Mouse (Mus musculus): ENCODE data around the gene Prg4.
A peak's percentile ranks its signal among the peaks of the same experiment; 100 is the strongest.

Prg4 gene

GRCm38 (mm10) chr1:150466132-150466531 is at the start of gene Prg4:
Gene Prg4, minus strand, starts transcription at chr1:150466165.
- no peak for DNase-seq (ENCODE audit: extremely low spot score)

DNA sequence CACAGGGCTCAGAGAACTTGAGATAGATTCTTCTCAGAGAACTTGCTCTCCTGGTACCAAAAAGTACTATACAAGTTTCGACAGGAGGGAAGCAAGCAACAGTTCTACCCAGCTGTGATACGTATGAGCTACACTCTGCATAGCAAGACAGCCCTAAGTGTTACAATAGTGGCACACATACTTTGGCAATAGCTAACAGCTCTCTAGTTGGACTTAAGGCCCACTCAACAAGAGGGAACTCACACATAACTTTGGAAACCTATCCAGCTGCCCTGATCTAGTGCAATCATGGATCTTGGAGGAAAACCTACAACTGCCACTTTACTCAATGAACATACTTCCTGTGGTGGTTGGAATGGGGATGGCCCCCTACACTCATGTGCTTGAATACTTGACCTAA is 47.1 kb upstream of the Prg4 start:
- no peak for DNase-seq (ENCODE audit: extremely low spot score)

GRCm38 (mm10) chr1:150505794-150506193 is 39.8 kb upstream of the Prg4 start:
- DNase-seq (ENCODE audit: extremely low spot score) = no peak

DNA sequence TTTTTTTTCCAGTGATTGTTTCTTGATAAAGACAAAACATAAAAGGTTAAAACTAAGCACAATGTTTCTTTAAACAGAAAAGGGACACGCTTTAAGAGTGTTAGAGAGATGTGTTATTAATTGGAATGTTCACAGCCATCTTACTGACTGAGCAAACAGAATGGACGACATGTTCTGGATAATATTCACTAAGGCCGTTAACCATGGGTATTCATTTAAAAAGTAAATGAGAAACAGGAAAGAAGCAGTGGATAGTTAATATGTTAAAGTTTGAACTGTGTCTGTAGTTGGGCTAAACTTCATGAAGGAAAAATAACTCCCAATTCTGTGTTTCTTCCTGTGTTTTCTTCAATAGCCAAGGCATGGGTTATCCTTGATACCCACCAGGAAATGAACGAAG is 37.4 kb upstream of the Prg4 start:
- DNase-seq (ENCODE audit: extremely low spot score) = no peak

GRCm38 (mm10) chr1:150498177-150498576 is 32.2 kb upstream of the Prg4 start:
- no peak for DNase-seq (ENCODE audit: extremely low spot score)

DNA sequence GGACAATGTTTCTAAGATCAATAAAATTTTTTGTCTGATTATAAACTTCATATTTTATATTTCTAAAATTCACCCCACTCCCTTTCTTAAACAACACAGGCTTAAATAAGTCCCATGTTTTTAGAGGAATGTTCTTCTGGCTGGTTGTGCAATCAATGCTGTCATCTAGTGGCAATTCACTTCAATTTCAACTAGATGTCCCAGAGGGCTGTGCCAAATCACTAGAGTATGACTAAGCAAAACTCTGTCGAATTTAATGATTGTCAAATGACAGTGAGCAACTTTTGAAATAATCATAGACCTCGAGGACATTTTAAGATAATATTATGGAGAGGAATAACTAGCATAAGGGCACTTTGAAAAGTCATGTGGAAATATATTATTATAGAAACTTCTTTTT is 31.7 kb upstream of the Prg4 start:
- no peak for DNase-seq (ENCODE audit: extremely low spot score)

DNA sequence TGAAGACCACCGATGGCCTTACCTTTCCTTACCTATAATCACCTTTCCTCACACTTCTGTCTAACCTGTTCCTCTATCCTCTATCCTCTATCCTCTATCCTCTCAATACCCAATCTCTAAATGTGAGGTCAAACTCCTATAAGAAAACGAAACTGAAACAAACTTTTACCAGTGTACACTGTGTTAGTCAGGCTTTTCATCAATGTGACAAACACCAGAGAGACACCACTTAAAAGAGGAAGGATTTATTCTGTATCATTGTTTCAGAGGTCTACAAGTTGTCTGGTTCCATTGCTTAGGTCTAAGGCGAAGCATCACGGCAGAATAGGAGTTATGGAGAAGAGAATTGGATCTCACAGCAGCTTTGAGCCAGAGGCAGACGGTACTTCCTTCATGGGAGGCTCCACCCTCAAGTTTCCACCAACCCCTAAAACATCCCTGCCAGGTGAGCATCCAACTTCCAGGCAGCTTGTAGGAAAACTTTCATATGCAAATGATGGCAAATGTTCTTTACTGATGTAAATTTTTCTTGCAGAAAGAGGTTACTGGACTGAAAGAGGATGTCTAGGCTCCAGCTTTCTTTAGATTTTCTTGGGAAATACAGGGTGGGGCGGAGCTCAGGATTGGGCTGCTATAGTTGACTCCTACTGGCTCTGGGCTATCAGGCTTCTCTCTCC is 30.8 kb upstream of the Prg4 start:
- no peak for DNase-seq (ENCODE audit: extremely low spot score)

DNA sequence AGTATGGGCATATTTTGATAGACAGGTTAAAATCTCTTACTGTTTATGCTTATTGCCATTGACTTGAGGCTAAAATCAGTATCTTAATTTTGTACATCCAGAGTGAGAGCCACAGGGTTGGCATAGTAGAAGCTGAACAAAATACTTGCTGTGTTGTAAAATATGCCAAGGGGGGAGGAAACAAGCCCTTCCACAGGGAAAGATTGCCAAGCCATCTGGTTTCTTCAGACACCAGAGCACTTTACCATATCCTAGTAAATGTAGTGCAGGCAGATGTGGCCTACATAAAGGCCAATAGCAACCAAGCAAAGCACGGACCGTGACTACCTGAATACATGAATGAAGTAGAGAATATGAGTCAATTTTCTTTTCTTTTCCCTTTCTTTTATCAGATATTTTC is 23.2 kb upstream of the Prg4 start:
- DNase-seq (ENCODE audit: extremely low spot score) = no peak

GRCm38 (mm10) chr1:150480674-150481073 is 14.7 kb upstream of the Prg4 start:
- DNase-seq (ENCODE audit: extremely low spot score) = peak; percentile 28

GRCm38 (mm10) chr1:150472525-150472924 is 6.6 kb upstream of the Prg4 start:
- no peak for DNase-seq (ENCODE audit: extremely low spot score)

- no peak for DNase-seq (ENCODE audit: extremely low spot score)
Observed at GRCm38 (mm10) chr1:150469992-150470391, 4.0 kb upstream of the Prg4 start.

GRCm38 (mm10) chr1:150465364-150465763 is 601 bp downstream of the Prg4 start:
- no peak for DNase-seq (ENCODE audit: extremely low spot score)

DNA sequence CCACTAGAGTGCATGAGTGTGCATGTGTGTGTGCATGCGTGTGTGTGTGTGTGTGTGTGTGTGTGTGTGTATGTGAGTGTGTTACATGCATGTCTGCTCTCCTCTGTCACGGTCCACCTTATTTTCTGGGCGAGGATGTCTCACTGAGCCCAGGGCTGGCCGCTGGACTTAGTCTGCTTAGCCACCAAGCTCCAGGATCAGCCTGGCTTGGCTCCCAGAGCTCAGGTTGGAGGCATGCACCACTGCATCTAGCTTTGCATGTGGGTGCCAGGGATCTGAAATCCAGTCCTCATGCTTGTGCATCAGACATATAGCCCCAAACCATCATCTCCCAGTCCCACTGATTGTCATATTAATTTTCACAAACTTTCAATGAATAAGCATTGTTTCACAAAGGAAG is 2.3 kb downstream of the Prg4 start:
- DNase-seq (ENCODE audit: extremely low spot score) = no peak

- no peak for DNase-seq (ENCODE audit: extremely low spot score)
Observed at GRCm38 (mm10) chr1:150463068-150463467, 2.9 kb downstream of the Prg4 start.

DNA sequence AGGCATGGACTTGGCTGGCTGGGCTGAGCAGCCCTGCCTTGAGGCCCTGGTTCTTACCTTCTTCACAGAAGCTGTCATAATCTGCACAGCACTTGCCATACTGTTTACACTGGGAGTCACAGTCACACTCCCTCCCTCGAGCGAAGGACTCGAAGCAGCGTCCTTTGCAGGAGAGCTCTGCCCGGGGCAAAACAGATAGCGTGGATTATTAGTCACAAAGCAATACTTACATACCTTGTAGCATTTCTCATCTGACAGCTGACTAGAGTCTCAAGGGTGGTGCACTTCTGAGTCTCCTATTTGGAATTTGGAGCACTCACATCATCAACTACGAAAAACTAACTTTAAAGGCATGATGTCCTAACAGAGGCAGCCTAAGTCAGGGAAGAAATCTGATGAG is 5.4 kb downstream of the Prg4 start:
- no peak for DNase-seq (ENCODE audit: extremely low spot score)

GRCm38 (mm10) chr1:150459599-150459998 is 6.4 kb downstream of the Prg4 start:
- DNase-seq (ENCODE audit: extremely low spot score) = no peak

DNA sequence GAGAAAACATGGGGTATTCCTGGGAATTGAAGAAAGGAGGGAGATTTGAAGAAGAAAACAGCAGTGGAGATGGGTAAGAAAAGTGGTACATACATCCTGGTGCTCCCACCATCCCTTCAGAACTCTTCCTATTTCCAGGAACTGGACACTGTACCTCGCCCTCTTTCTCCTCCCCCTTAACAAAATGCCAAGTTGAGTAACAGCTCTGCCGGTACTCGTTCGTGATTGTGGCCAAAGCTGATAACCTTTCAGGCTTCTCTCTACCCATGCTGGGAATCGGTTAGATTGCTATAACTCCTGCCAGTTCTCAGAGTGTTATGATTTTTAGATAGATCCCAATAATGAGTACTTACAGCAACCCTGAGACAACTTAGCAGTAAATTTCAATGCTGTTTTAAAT is 7.0 kb downstream of the Prg4 start:
- DNase-seq (ENCODE audit: extremely low spot score) = no peak

- DNase-seq (ENCODE audit: extremely low spot score) = no peak
Observed at GRCm38 (mm10) chr1:150441731-150442130, 24.2 kb downstream of the Prg4 start.

- no peak for DNase-seq (ENCODE audit: extremely low spot score)
Observed at GRCm38 (mm10) chr1:150438641-150439040, 27.3 kb downstream of the Prg4 start.

DNA sequence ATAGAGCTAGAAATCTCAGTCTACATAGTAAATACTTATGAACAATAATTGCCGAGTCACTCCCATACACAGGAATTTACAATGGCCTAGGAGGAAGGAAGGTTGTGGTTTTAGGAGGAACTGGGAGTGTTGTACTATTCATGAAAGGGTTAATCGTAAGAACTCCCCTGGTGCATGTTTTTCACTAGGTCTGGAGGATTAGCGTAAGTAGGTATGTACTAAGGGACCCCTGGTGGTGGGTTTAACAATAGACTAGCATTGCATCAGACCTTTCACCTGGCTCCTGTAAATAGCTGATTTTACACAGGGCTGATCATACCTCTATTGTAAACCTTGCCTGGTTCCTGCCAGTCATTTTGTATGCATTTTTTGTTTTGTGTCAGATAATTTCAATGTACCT is 39.7 kb downstream of the Prg4 start:
- no peak for DNase-seq (ENCODE audit: extremely low spot score)

DNA sequence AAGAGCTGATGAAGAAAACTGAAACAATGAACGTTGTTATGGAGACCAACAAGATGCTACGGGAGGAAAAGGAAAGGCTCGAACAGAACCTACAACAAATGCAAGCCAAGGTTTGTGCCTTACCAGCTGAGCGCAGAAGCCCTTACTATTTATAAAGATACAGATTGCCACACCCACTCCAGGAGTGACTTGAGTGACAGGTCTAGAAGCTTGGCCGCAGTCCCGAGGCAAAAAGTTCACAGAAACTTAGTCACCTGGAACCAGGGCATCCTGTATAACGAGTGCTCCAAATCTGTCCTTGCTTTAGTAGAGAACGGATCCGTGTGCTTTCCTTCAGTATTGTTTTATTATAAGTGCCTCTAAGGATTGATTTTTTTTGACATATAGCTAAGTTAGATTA is 40.3 kb downstream of the Prg4 start:
- DNase-seq (ENCODE audit: extremely low spot score) = no peak

- no peak for DNase-seq (ENCODE audit: extremely low spot score)
Observed at GRCm38 (mm10) chr1:150418426-150418825, 47.5 kb downstream of the Prg4 start.

GRCm38 (mm10) chr1:150416006-150416405 is 50.0 kb downstream of the Prg4 start:
- DNase-seq (ENCODE audit: extremely low spot score) = no peak

DNA sequence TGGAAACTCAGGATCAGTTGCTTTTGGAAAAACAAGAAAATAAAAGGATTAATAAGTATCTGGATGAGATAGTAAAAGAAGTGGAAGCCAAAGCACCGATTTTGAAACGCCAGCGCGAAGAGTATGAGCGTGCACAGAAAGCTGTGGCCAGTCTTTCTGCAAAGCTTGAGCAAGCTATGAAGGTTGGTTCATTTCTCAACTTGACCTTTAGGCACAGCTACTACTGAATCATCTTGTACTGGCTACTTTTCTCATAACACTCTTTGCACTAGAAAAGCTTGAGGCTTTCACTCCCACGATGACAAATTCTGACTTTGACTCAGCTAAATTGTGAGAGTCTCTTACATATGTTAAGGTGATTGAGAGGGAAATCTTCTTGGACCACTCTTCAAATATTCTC is 56.0 kb downstream of the Prg4 start:
- DNase-seq (ENCODE audit: extremely low spot score) = no peak
